Mouse (Mus musculus): Measurements from ENCODE around the gene Mylk3. TPM values are rescaled to one million over a fixed set of nuclear protein-coding genes. Genes with fewer than 3 reads are reported as not detected.

Mylk3 gene
- 21.2 and 24.2 TPM in 2 replicates for polyA plus RNA-seq (2015; fragmentation: Nextera tagmentation; extraction: Ambion mirVana)

- TF ChIP-seq CTCF (IDR thresholded peaks at IDR 0.05; ENCODE audit: low read depth), result no peak
- no peak for TF ChIP-seq EP300 (IDR thresholded peaks at IDR 0.05; ENCODE audit: low read depth)
- Histone ChIP-seq H3K9ac (replicated peaks) (no peak within 1 kb of the TSS), H3K4me3 (ENCODE audit: low read depth, low read length) (no peak within 1 kb of the TSS), H3K4me1 (ENCODE audit: insufficient read depth) (peaks cover 15% of the 10 kb centered on the region), H3K4me2 (ENCODE audit: low read depth, low read length) (no peak within 1 kb of the TSS), H3K27ac (ENCODE audit: low read depth) (no peak within 1 kb of the TSS), H3K9me3 (ENCODE audit: low read length) (no peaks in the 10 kb centered on the region), H3K36me3 (replicated peaks; ENCODE audit: insufficient read depth, low read length) (no peaks in the 10 kb centered on the region), H3K27me3 (ENCODE audit: insufficient read depth, low read length) (no peaks in the 10 kb centered on the region)
- DNase-seq (no peak), ATAC-seq (no peak)
- 76% methylated on average over 6 of the region's 6 CpGs for WGBS (ENCODE audit: insufficient replicate concordance)
Measured at GRCm38 (mm10) chr8:85386205-85386604, at the start of gene Mylk3. TSS of gene Mylk3 (minus strand) at chr8:85386345.

- no peaks in the 10 kb centered on the region for H3K36me3 ChIP-seq (replicated peaks; ENCODE audit: insufficient read depth, low read length)
- no peak for TF ChIP-seq CTCF (IDR thresholded peaks at IDR 0.05; ENCODE audit: low read depth)
- TF ChIP-seq EP300 (IDR thresholded peaks at IDR 0.05; ENCODE audit: low read depth), result no peak
- H3K27me3 ChIP-seq (ENCODE audit: insufficient read depth, low read length), result no peaks in the 10 kb centered on the region
- 62% methylated on average over 5 of the region's 5 CpGs for WGBS (ENCODE audit: insufficient replicate concordance)
- no peak overlapping the region for H3K9ac ChIP-seq (replicated peaks)
- no peak overlapping the region for H3K4me3 ChIP-seq (ENCODE audit: low read depth, low read length)
- ATAC-seq, result no peak
- peak; percentile 34 for DNase-seq
- no peak overlapping the region for H3K27ac ChIP-seq (ENCODE audit: low read depth)
- peaks cover 16% of the 10 kb centered on the region for H3K4me1 ChIP-seq (ENCODE audit: insufficient read depth)
- no peaks in the 10 kb centered on the region for H3K9me3 ChIP-seq (ENCODE audit: low read length)
- H3K4me2 ChIP-seq (ENCODE audit: low read depth, low read length), result no peak overlapping the region
Measured at GRCm38 (mm10) chr8:85435736-85436135, 49.6 kb upstream of the Mylk3 start.

DNA sequence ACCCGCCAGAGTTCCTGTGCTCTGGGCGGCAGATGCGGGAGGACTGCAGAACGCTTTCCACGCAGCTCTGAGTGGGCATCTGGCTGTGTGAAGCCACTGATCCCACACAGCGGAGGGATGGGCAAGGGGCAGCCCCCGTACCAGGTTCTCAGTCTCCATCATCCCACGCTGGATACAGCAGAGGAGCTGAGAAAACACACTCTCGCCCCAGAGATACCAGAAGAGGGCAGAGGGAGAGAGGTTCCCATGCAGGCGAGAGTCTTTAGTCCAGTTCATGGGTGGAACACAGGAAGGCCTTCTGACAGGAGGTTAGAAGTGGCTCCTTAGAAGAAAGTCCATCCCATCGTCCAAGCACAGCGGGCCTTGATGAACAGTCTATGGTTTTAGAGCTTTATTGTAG is 48.7 kb upstream of the Mylk3 start:
- no peak overlapping the region for H3K4me2 ChIP-seq (ENCODE audit: low read depth, low read length)
- peaks cover 18% of the 10 kb centered on the region for H3K4me1 ChIP-seq (ENCODE audit: insufficient read depth)
- DNase-seq (no peak), ATAC-seq (no peak)
- no peaks in the 10 kb centered on the region for H3K36me3 ChIP-seq (replicated peaks; ENCODE audit: insufficient read depth, low read length)
- H3K4me3 ChIP-seq (ENCODE audit: low read depth, low read length), result no peak overlapping the region
- TF ChIP-seq CTCF (IDR thresholded peaks at IDR 0.05; ENCODE audit: low read depth), result no peak
- TF ChIP-seq EP300 (IDR thresholded peaks at IDR 0.05; ENCODE audit: low read depth), result no peak
- no peaks in the 10 kb centered on the region for H3K27me3 ChIP-seq (ENCODE audit: insufficient read depth, low read length)
- H3K9ac ChIP-seq (replicated peaks), result no peak overlapping the region
- H3K27ac ChIP-seq (ENCODE audit: low read depth), result no peak overlapping the region
- WGBS (ENCODE audit: insufficient replicate concordance), result 85% methylated on average over 12 of the region's 12 CpGs
- no peaks in the 10 kb centered on the region for H3K9me3 ChIP-seq (ENCODE audit: low read length)

- WGBS (ENCODE audit: insufficient replicate concordance), result 3% methylated on average over 6 of the region's 6 CpGs
- peaks cover 28% of the 10 kb centered on the region for H3K4me1 ChIP-seq (ENCODE audit: insufficient read depth)
- H3K9ac ChIP-seq (replicated peaks), result peak overlapping the region; percentile 90
- DNase-seq (no peak), ATAC-seq (peak; percentile 17; the same call in 1 of the 2 replicates)
- TF ChIP-seq CTCF (IDR thresholded peaks at IDR 0.05; ENCODE audit: low read depth) (no peak), EP300 (IDR thresholded peaks at IDR 0.05; ENCODE audit: low read depth) (no peak)
- peak overlapping the region; percentile 83 for H3K4me2 ChIP-seq (ENCODE audit: low read depth, low read length)
- H3K27me3 ChIP-seq (ENCODE audit: insufficient read depth, low read length), result no peaks in the 10 kb centered on the region
- peak overlapping the region; percentile 78 for H3K4me3 ChIP-seq (ENCODE audit: low read depth, low read length)
- no peaks in the 10 kb centered on the region for H3K36me3 ChIP-seq (replicated peaks; ENCODE audit: insufficient read depth, low read length)
- H3K9me3 ChIP-seq (ENCODE audit: low read length), result no peaks in the 10 kb centered on the region
- peak overlapping the region; percentile 93 for H3K27ac ChIP-seq (ENCODE audit: low read depth)
Measured at GRCm38 (mm10) chr8:85433017-85433393, 46.9 kb upstream of the Mylk3 start.

DNA sequence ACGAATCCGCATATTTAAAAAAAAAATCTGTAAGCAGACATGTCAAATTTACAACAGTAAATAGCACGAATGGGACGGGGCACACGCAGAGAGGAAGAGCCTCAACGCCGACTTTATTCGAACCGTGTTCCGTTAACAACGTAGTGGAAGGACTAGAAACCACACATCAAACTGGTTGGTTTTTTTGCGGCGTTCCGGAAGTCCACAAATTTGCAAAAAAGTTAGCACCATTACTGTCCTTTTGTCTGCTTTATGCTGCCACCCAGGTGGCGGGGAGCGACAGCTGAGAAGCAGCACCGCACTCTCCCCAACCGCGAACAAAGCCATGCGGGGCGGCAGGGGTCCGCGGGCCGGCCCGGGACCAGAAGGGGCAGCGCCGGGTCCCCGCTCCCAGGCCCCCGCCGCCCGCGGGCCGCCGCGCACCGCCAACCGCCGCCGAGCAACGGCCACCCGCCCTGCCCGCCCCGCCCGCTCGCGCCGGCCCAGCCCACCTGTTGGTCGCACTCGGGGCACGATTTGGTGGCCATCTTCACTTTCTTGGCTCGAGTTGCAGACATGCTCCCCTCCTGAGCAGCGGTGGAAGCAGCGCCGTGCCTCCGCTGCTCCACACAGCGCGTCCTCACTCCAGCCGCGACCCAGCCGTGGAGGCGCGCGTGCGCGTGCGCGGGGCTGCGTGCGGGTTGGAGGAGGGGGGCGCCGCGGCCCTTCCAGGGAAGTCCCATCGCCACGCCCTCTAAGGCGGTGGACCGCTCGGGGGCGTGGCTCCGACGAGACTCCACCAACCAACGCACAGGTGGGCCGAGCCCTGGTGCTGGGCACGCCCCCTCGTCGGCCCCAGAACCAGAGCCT is 46.2 kb upstream of the Mylk3 start, which contains the start of gene 4921524J17Rik:
Gene 4921524J17Rik, minus strand, starts transcription at position 666 of the 849 bp plus-strand sequence.
- Histone ChIP-seq H3K4me2 (ENCODE audit: low read depth, low read length) (peak within 1 kb of the TSS; percentile 83), H3K36me3 (replicated peaks; ENCODE audit: insufficient read depth, low read length) (no peaks in the 10 kb centered on the region), H3K9me3 (ENCODE audit: low read length) (no peaks in the 10 kb centered on the region), H3K27me3 (ENCODE audit: insufficient read depth, low read length) (no peaks in the 10 kb centered on the region), H3K4me1 (ENCODE audit: insufficient read depth) (peaks cover 31% of the 10 kb centered on the region), H3K27ac (ENCODE audit: low read depth) (peak within 1 kb of the TSS; percentile 93), H3K4me3 (ENCODE audit: low read depth, low read length) (peak within 1 kb of the TSS; percentile 78), H3K9ac (replicated peaks) (peak within 1 kb of the TSS; percentile 90)
- TF ChIP-seq CTCF (IDR thresholded peaks at IDR 0.05; ENCODE audit: low read depth), result peak; percentile 17; the same call in 1 of the 2 replicates
- no peak for TF ChIP-seq EP300 (IDR thresholded peaks at IDR 0.05; ENCODE audit: low read depth)
- DNase-seq (peak; percentile 97), ATAC-seq (peak; percentile 100)
- WGBS (ENCODE audit: insufficient replicate concordance), result under 1% methylated on average over 76 of the region's 85 CpGs

DNA sequence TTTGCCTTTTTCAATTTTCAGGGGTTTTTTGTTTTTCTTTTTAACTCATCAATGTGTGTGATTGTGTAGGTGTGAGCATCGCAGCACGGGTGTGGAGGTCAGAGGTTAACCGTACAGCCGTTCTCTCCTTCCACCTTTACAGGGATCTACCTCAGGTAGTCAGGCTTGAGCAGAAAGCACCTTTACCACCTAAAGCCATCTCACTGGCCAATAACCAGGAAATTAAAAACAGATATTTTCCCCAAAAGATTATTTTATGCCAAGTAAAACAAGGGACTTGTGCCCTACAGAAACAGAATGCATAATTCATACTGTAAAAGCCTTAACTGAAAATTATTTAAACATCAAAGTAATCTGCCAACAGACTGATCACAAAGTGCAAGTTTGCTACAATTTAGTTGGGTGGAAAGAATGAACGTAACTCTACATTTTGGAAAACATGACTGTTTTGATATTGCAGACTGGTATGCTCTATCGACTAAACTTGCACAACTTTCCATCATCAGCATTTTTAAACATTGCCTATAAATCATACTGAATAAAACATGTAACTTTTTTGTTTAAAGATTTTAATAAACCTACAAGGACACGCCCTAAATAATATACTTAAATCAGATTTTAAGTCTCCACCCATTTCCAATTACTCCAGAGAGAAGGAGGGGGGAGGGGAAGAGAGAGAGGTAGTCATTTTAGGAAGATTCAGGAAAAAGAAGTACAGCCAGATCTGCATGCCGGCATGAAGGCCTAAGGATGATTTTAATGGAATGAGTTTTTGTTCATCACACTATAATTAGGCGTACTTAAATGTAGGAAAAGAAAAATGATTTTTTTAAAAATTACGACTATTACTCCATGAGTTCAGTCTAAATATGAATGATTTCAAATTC is 45.4 kb upstream of the Mylk3 start:
- no peak for TF ChIP-seq EP300 (IDR thresholded peaks at IDR 0.05; ENCODE audit: low read depth)
- TF ChIP-seq CTCF (IDR thresholded peaks at IDR 0.05; ENCODE audit: low read depth), result no peak
- H3K27ac ChIP-seq (ENCODE audit: low read depth), result peak overlapping the region; percentile 93; the same call in 1 of the 2 replicates
- peak overlapping the region; percentile 78 for H3K4me3 ChIP-seq (ENCODE audit: low read depth, low read length)
- ATAC-seq, result no peak
- no peak for DNase-seq
- H3K4me1 ChIP-seq (ENCODE audit: insufficient read depth), result peaks cover 34% of the 10 kb centered on the region
- H3K36me3 ChIP-seq (replicated peaks; ENCODE audit: insufficient read depth, low read length), result no peaks in the 10 kb centered on the region
- no peaks in the 10 kb centered on the region for H3K9me3 ChIP-seq (ENCODE audit: low read length)
- H3K4me2 ChIP-seq (ENCODE audit: low read depth, low read length), result peak overlapping the region; percentile 83
- no peaks in the 10 kb centered on the region for H3K27me3 ChIP-seq (ENCODE audit: insufficient read depth, low read length)
- peak overlapping the region; percentile 90; the same call in 1 of the 2 replicates for H3K9ac ChIP-seq (replicated peaks)
- 12% methylated on average over 10 of the region's 10 CpGs for WGBS (ENCODE audit: insufficient replicate concordance)
